Mouse (Mus musculus) brain, embryonic 14.5 days (tissue): ENCODE measurements around the gene Nf1.

Experiments
- CTCF ChIP-seq: fragments of 200-500 bp; IDR thresholded peaks from 2 replicates; pipeline ENCODE4 v1.5.1; 2012; ENCODE audit warnings: inconsistent platforms, mild to moderate bottlenecking, moderate library complexity, borderline replicate concordance; ENCODE audit not compliant: insufficient read depth, insufficient read length; ENCODE audit errors: extremely low read depth
- POLR2A ChIP-seq: fragments of 200-500 bp; IDR thresholded peaks from 2 replicates; pipeline ENCODE4 v1.6.1; 2012; ENCODE audit warnings: mild to moderate bottlenecking, inconsistent platforms, borderline replicate concordance; ENCODE audit not compliant: poor library complexity, insufficient read depth, insufficient read length, severe bottlenecking; ENCODE audit errors: extremely low read depth

- TF ChIP-seq CTCF, result peak; percentile 75; the same call in 1 of the 2 replicates
- no peak for TF ChIP-seq POLR2A
Measured at GRCm38 (mm10) chr11:79577741-79578140, 238.2 kb downstream of the Nf1 start.
